In the genomic region with DNA sequence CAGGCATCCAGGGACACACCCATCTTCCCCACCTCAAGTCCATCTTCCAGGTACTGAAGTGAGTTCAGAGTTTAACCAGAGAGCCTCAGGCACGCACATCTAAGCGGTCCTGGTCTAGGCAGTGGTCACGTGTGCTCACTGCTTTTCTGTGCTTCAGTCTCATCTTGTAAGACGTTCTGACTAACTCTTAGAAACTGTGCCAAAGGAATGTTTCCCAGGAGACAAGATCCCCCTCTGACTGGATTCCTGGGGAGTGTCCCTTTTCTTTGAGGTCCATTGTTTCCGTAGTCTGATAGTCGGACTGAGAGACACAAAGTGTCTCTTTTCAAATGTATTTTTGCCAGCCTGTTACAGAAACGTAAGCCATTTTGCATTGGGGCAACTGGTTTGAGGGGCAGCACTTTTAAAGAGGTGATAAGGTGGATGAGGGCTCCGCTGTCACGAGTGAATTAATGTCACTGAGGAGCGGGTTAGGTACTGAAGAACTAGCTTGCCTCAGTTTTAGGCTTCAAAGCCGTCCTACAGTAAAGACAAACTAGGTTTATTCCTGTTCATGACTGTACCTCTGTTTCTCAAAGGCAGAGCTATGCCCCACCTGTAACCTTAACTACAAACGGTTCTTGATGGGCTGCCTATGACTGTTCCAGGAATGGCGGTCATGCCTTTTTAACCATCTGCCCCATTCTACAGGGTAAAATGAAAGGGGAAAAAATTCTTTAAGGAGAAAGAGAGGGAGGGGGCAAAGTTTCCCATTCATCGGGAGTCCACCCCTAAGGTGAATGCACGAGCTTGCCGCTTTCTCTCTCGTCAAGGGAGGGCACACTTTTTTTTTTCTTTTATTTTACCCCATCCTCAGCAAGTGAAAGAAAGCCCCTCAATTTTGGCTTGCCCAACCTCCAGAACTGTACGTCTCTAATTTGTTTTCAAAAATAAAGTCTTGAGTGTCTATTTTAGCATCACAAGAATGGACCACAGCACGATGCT, we compare ENCODE assay signal across 8 mouse cellular contexts. TPM values are rescaled to one million over a fixed set of nuclear protein-coding genes. Genes with fewer than 3 reads are reported as not detected.
A peak's percentile ranks its signal among the peaks of the same experiment; 100 is the strongest.
DNase-seq lines count a peak whose midpoint lies in the region; ATAC-seq and TF ChIP-seq lines count a peak whose summit lies in the region.
"Had no signal": no experiment of that assay in that cellular context is flagged by ENCODE, and none has a peak within 500 bp of the region (broad histone marks: within the 10 kb centered on the region; RNA-seq: fewer than 3 reads in every experiment).

No protein-coding gene starts in this region.

- H3K4me3 ChIP-seq in E14TG2a.4 (replicated peaks; ENCODE audit: low read length), result peak overlapping the region; percentile 87
- H3K4me3 ChIP-seq in forebrain, embryonic 14.5 days (ENCODE audit: low read depth, low read length), result peak overlapping the region; percentile 35
- H3K4me3 ChIP-seq in liver, embryonic 14.5 days (ENCODE audit: insufficient read depth in 1 of 2, low read depth in 2 of 2, low read length in 2 of 2), result peak overlapping the region; percentile 44 to 57

- no peaks in the 10 kb centered on the region for H3K9me3 ChIP-seq in E14TG2a.4 (ENCODE audit: low read length)
- no peaks in the 10 kb centered on the region for H3K9me3 ChIP-seq in forebrain, embryonic 14.5 days (replicated peaks; ENCODE audit: control insufficient read depth, low read length)
- H3K9me3 ChIP-seq in liver, embryonic 14.5 days (ENCODE audit: control insufficient read depth, low read length), result no peaks in the 10 kb centered on the region

- peak; percentile 27; the same call in 1 of the 2 replicates for ATAC-seq in forebrain, embryonic 14.5 days
- ATAC-seq in liver, embryonic 14.5 days (ENCODE audit: insufficient read depth), result no peak

- peak overlapping the region; percentile 63 for H3K4me2 ChIP-seq in forebrain, embryonic 14.5 days (ENCODE audit: low read length)
- peak overlapping the region; percentile 71 for H3K4me2 ChIP-seq in liver, embryonic 14.5 days (ENCODE audit: low read depth)

- H3K27ac ChIP-seq in forebrain, embryonic 14.5 days (ENCODE audit: low read depth, low read length), result no peak overlapping the region
- peak overlapping the region; percentile 5; the same call in 1 of the 2 replicates for H3K27ac ChIP-seq in liver, embryonic 14.5 days

- peak overlapping the region; percentile 40; the same call in 1 of the 2 replicates for H3K9ac ChIP-seq in forebrain, embryonic 14.5 days (ENCODE audit: low read length)
- peak overlapping the region; percentile 61 for H3K9ac ChIP-seq in liver, embryonic 14.5 days (replicated peaks)

- H3K36me3 ChIP-seq in E14TG2a.4 (ENCODE audit: insufficient read depth, low read length), result peaks cover 19% of the 10 kb centered on the region
- no peaks in the 10 kb centered on the region for H3K36me3 ChIP-seq in forebrain, embryonic 14.5 days (ENCODE audit: control insufficient read depth, insufficient read depth, low read length)
- H3K36me3 ChIP-seq in liver, embryonic 14.5 days (replicated peaks; ENCODE audit: control insufficient read depth, insufficient read depth, low read depth), result no peaks in the 10 kb centered on the region

- peak; percentile 15 for DNase-seq in A20 (ENCODE audit: low read depth, low spot score)
- peak; percentile 24 for DNase-seq in forebrain, embryonic 14.5 days (ENCODE audit: low spot score)
- DNase-seq in liver, embryonic 14.5 days (ENCODE audit: low read depth in 3 of 3, low spot score in 3 of 3), result no peak
- DNase-seq in urinary bladder, postnatal 4 days (ENCODE audit: low spot score in 2 of 2), result no peak
- DNase-seq in thymus, postnatal 25 days, result no peak
- DNase-seq in right cerebral cortex, postnatal 10 days (ENCODE audit: low spot score in 2 of 2), result no peak

- WGBS in forebrain, embryonic 14.5 days, result 1% methylated on average over 19 of the region's 19 CpGs
- 9% methylated on average over 19 of the region's 19 CpGs for WGBS in liver, embryonic 14.5 days (ENCODE audit: insufficient replicate concordance)

- no peak for TF ChIP-seq EP300 in liver, embryonic 14.5 days (IDR thresholded peaks at IDR 0.05; ENCODE audit: low read depth)

- TF ChIP-seq CTCF in E14TG2a.4 (conservative IDR thresholded peaks at IDR 0.05; ENCODE audit: low read length), result no peak
- no peak for TF ChIP-seq CTCF in liver, embryonic 14.5 days (IDR thresholded peaks at IDR 0.05; ENCODE audit: low read depth)

- H3K4me1 ChIP-seq in E14TG2a.4 (replicated peaks; ENCODE audit: low read depth, low read length), result peaks cover 60% of the 10 kb centered on the region
- H3K4me1 ChIP-seq in forebrain, embryonic 14.5 days (ENCODE audit: control insufficient read depth, insufficient read depth, low read length), result peaks cover 12% of the 10 kb centered on the region
- H3K4me1 ChIP-seq in liver, embryonic 14.5 days (replicated peaks; ENCODE audit: control insufficient read depth in 2 of 2, insufficient read depth in 2 of 2, low read length in 1 of 2), result peaks cover 25 to 32% of the 10 kb centered on the region in 2 experiments

- H3K27me3 ChIP-seq in E14TG2a.4 (ENCODE audit: insufficient read depth, low read length), result no peaks in the 10 kb centered on the region
- no peaks in the 10 kb centered on the region for H3K27me3 ChIP-seq in forebrain, embryonic 14.5 days (replicated peaks; ENCODE audit: control insufficient read depth, insufficient read depth, low read length)
- H3K27me3 ChIP-seq in liver, embryonic 14.5 days (ENCODE audit: control insufficient read depth, insufficient read depth, low read length), result no peaks in the 10 kb centered on the region

RNA-seq across cellular contexts. Expression of a gene that starts 8.4 kb away (rescaled TPM):
- polyA plus RNA-seq in forebrain, embryonic 14.5 days (2014; fragmentation: Nextera tagmentation; extraction: Ambion mirVana), result 22.2 and 24.1 TPM in 2 replicates
- polyA plus RNA-seq in liver, embryonic 14.5 days (2012; rRNA removed), result 11.7 and 17.2 TPM in 2 replicates
- polyA plus RNA-seq in liver, embryonic 14.5 days (2014; fragmentation: Nextera tagmentation; extraction: Ambion mirVana), result 30.6 and 33.0 TPM in 2 replicates

RNA-seq across cellular contexts. Expression of a gene that starts 39.5 kb away (rescaled TPM):
- polyA plus RNA-seq in forebrain, embryonic 14.5 days (2014; fragmentation: Nextera tagmentation; extraction: Ambion mirVana), result not detected in 2 replicates
- polyA plus RNA-seq in liver, embryonic 14.5 days (2012; rRNA removed), result 0.06 TPM in 1 of 2 replicates, not detected in the other
- 0.24 TPM in 1 of 2 replicates, not detected in the other for polyA plus RNA-seq in liver, embryonic 14.5 days (2014; fragmentation: Nextera tagmentation; extraction: Ambion mirVana)
- polyA plus RNA-seq: gonadal fat pad, adult 2 months had no signal

Comparison
In these comparisons a context has a peak if more than half of its experiments do, and no peak if none do; other contexts are left out.
1. DNase-seq: peak in A20 (single experiment) and forebrain, embryonic 14.5 days (single experiment); none in liver, embryonic 14.5 days (0 of 3), urinary bladder, postnatal 4 days (0 of 2), thymus, postnatal 25 days (single experiment) and right cerebral cortex, postnatal 10 days (0 of 2).
2. H3K4me3 ChIP-seq: peak in every context shown above with its lines; median percentile 87 in E14TG2a.4; 50 in liver, embryonic 14.5 days; 35 in forebrain, embryonic 14.5 days.